Mouse (Mus musculus): ENCODE results near the gene Clba1. TPM values are rescaled to one million over a fixed set of nuclear protein-coding genes. Genes with fewer than 3 reads are reported as not detected.

The Clba1 gene
- under 1 TPM in 1 of 2 experiments, not detected in 1; 0.24 TPM for polyA plus RNA-seq (2017; shearing (Covaris generic))

- peak; percentile 99 for ATAC-seq
Observed at GRCm38 (mm10) chr12:112808587-112809364, at the start of gene Clba1. Gene Clba1 (plus strand): TSS chr12:112808937.

GRCm38 (mm10) chr12:112759471-112759870, 49.3 kb upstream of the Clba1 start:
- ATAC-seq = no peak

GRCm38 (mm10) chr12:112760154-112760926, 48.4 kb upstream of the Clba1 start, which contains the start of gene Pld4:
Gene Pld4 (plus strand): TSS chr12:112760655.
- ATAC-seq = no peak

GRCm38 (mm10) chr12:112761411-112761810, 47.3 kb upstream of the Clba1 start:
- ATAC-seq = no peak

GRCm38 (mm10) chr12:112762018-112762417, 46.7 kb upstream of the Clba1 start:
- ATAC-seq = no peak

- ATAC-seq = no peak
Observed at GRCm38 (mm10) chr12:112763176-112763575, 45.6 kb upstream of the Clba1 start.

- ATAC-seq = no peak
Observed at GRCm38 (mm10) chr12:112764141-112764540, 44.6 kb upstream of the Clba1 start.

GRCm38 (mm10) chr12:112764991-112765390, 43.7 kb upstream of the Clba1 start:
- no peak for ATAC-seq

- ATAC-seq = no peak
Observed at GRCm38 (mm10) chr12:112766586-112766985, 42.2 kb upstream of the Clba1 start.

- ATAC-seq = no peak
Observed at GRCm38 (mm10) chr12:112767036-112767890, 41.5 kb upstream of the Clba1 start.

- no peak for ATAC-seq
Observed at GRCm38 (mm10) chr12:112768166-112768565, 40.6 kb upstream of the Clba1 start.

GRCm38 (mm10) chr12:112769031-112769430, 39.7 kb upstream of the Clba1 start:
- ATAC-seq = no peak

- no peak for ATAC-seq
Observed at GRCm38 (mm10) chr12:112769751-112770150, 39.0 kb upstream of the Clba1 start.

- ATAC-seq = no peak
Observed at GRCm38 (mm10) chr12:112770396-112770795, 38.3 kb upstream of the Clba1 start.

GRCm38 (mm10) chr12:112772306-112772705, 36.4 kb upstream of the Clba1 start:
- ATAC-seq = no peak

- no peak for ATAC-seq
Observed at GRCm38 (mm10) chr12:112773366-112773765, 35.4 kb upstream of the Clba1 start.

GRCm38 (mm10) chr12:112774026-112774425, 34.7 kb upstream of the Clba1 start:
- ATAC-seq = no peak

- no peak for ATAC-seq
Observed at GRCm38 (mm10) chr12:112774481-112774880, 34.3 kb upstream of the Clba1 start.

GRCm38 (mm10) chr12:112791026-112791425, 17.7 kb upstream of the Clba1 start:
- no peak for ATAC-seq

- no peak for ATAC-seq
Observed at GRCm38 (mm10) chr12:112793601-112794355, 15.0 kb upstream of the Clba1 start.

GRCm38 (mm10) chr12:112794356-112794816, 14.4 kb upstream of the Clba1 start:
- ATAC-seq = no peak

- ATAC-seq = no peak
Observed at GRCm38 (mm10) chr12:112794998-112795397, 13.7 kb upstream of the Clba1 start.

All from activated CD4-positive, CD25-positive, alpha-beta regulatory T cell, adult 4 months (primary cell).